Mouse (Mus musculus): ENCODE results near the gene Pla2g4d. TPM values are rescaled to one million over a fixed set of nuclear protein-coding genes. Genes with fewer than 3 reads are reported as not detected.

Gene Pla2g4d
- polyA plus RNA-seq, 1 experiment from 2014 or later, result not detected

GRCm38 (mm10) chr2:120268635-120269034 lies 20.4 kb downstream of the Pla2g4d start:
- DNase-seq (no peak), ATAC-seq (no peak)
- WGBS (ENCODE audit: insufficient replicate concordance), result 5% methylated on average over 9 of the region's 9 CpGs
- H3K27me3 ChIP-seq (ENCODE audit: insufficient read depth, low read length), result no peaks in the 10 kb centered on the region
- no peaks in the 10 kb centered on the region for H3K9me3 ChIP-seq (ENCODE audit: low read length)
- TF ChIP-seq CTCF (IDR thresholded peaks at IDR 0.05; ENCODE audit: low read depth) (peak; percentile 31), EP300 (IDR thresholded peaks at IDR 0.05; ENCODE audit: low read depth) (no peak)
- H3K4me2 ChIP-seq (ENCODE audit: low read depth, low read length), result no peak overlapping the region
- no peak overlapping the region for H3K9ac ChIP-seq (replicated peaks)
- no peak overlapping the region for H3K27ac ChIP-seq (ENCODE audit: low read depth)
- H3K36me3 ChIP-seq (replicated peaks; ENCODE audit: insufficient read depth, low read length), result no peaks in the 10 kb centered on the region
- H3K4me3 ChIP-seq (ENCODE audit: low read depth, low read length), result no peak overlapping the region
- H3K4me1 ChIP-seq (ENCODE audit: insufficient read depth), result no peaks in the 10 kb centered on the region

- H3K9ac ChIP-seq (replicated peaks), result no peak overlapping the region
- no peaks in the 10 kb centered on the region for H3K9me3 ChIP-seq (ENCODE audit: low read length)
- no peaks in the 10 kb centered on the region for H3K27me3 ChIP-seq (ENCODE audit: insufficient read depth, low read length)
- no peak overlapping the region for H3K4me3 ChIP-seq (ENCODE audit: low read depth, low read length)
- WGBS (ENCODE audit: insufficient replicate concordance), result 69% methylated on average over 6 of the region's 6 CpGs
- no peaks in the 10 kb centered on the region for H3K36me3 ChIP-seq (replicated peaks; ENCODE audit: insufficient read depth, low read length)
- H3K4me1 ChIP-seq (ENCODE audit: insufficient read depth), result no peaks in the 10 kb centered on the region
- H3K4me2 ChIP-seq (ENCODE audit: low read depth, low read length), result no peak overlapping the region
- no peak for DNase-seq
- H3K27ac ChIP-seq (ENCODE audit: low read depth), result no peak overlapping the region
- TF ChIP-seq CTCF (IDR thresholded peaks at IDR 0.05; ENCODE audit: low read depth), result 0 out of 2 replicates have a peak, but pooled peaks have one; percentile 15
- TF ChIP-seq EP300 (IDR thresholded peaks at IDR 0.05; ENCODE audit: low read depth), result no peak
- ATAC-seq, result no peak
These were observed 23.5 kb downstream of the Pla2g4d start for GRCm38 (mm10) chr2:120265523-120265922.

GRCm38 (mm10) chr2:120264858-120265257 lies 24.1 kb downstream of the Pla2g4d start:
- Histone ChIP-seq H3K4me3 (ENCODE audit: low read depth, low read length) (no peak overlapping the region), H3K9me3 (ENCODE audit: low read length) (no peaks in the 10 kb centered on the region), H3K4me2 (ENCODE audit: low read depth, low read length) (no peak overlapping the region), H3K36me3 (replicated peaks; ENCODE audit: insufficient read depth, low read length) (no peaks in the 10 kb centered on the region), H3K27ac (ENCODE audit: low read depth) (no peak overlapping the region), H3K9ac (replicated peaks) (no peak overlapping the region), H3K4me1 (ENCODE audit: insufficient read depth) (no peaks in the 10 kb centered on the region), H3K27me3 (ENCODE audit: insufficient read depth, low read length) (no peaks in the 10 kb centered on the region)
- TF ChIP-seq CTCF (IDR thresholded peaks at IDR 0.05; ENCODE audit: low read depth), result no peak
- TF ChIP-seq EP300 (IDR thresholded peaks at IDR 0.05; ENCODE audit: low read depth), result no peak
- DNase-seq (no peak), ATAC-seq (no peak)
- 68% methylated on average over 10 of the region's 10 CpGs for WGBS (ENCODE audit: insufficient replicate concordance)

GRCm38 (mm10) chr2:120262876-120263275 lies 26.1 kb downstream of the Pla2g4d start:
- TF ChIP-seq EP300 (IDR thresholded peaks at IDR 0.05; ENCODE audit: low read depth) (no peak), CTCF (IDR thresholded peaks at IDR 0.05; ENCODE audit: low read depth) (no peak)
- DNase-seq (no peak), ATAC-seq (no peak)
- no peaks in the 10 kb centered on the region for H3K9me3 ChIP-seq (ENCODE audit: low read length)
- H3K27me3 ChIP-seq (ENCODE audit: insufficient read depth, low read length), result no peaks in the 10 kb centered on the region
- WGBS (ENCODE audit: insufficient replicate concordance), result 20% methylated on average over 1 of the region's 1 CpGs
- H3K27ac ChIP-seq (ENCODE audit: low read depth), result no peak overlapping the region
- H3K36me3 ChIP-seq (replicated peaks; ENCODE audit: insufficient read depth, low read length), result no peaks in the 10 kb centered on the region
- H3K9ac ChIP-seq (replicated peaks), result no peak overlapping the region
- no peaks in the 10 kb centered on the region for H3K4me1 ChIP-seq (ENCODE audit: insufficient read depth)
- no peak overlapping the region for H3K4me2 ChIP-seq (ENCODE audit: low read depth, low read length)
- no peak overlapping the region for H3K4me3 ChIP-seq (ENCODE audit: low read depth, low read length)

- 63% methylated on average over 3 of the region's 3 CpGs for WGBS (ENCODE audit: insufficient replicate concordance)
These were observed 27.7 kb downstream of the Pla2g4d start for GRCm38 (mm10) chr2:120261346-120261745.

GRCm38 (mm10) chr2:120256259-120256658 lies 32.7 kb downstream of the Pla2g4d start:
- Histone ChIP-seq H3K27me3 (ENCODE audit: insufficient read depth, low read length) (no peaks in the 10 kb centered on the region), H3K4me1 (ENCODE audit: insufficient read depth) (no peaks in the 10 kb centered on the region), H3K36me3 (replicated peaks; ENCODE audit: insufficient read depth, low read length) (no peaks in the 10 kb centered on the region), H3K9ac (replicated peaks) (no peak overlapping the region), H3K4me3 (ENCODE audit: low read depth, low read length) (no peak overlapping the region), H3K9me3 (ENCODE audit: low read length) (no peaks in the 10 kb centered on the region), H3K4me2 (ENCODE audit: low read depth, low read length) (no peak overlapping the region), H3K27ac (ENCODE audit: low read depth) (no peak overlapping the region)
- ATAC-seq, result no peak
- no peak for DNase-seq
- TF ChIP-seq CTCF (IDR thresholded peaks at IDR 0.05; ENCODE audit: low read depth) (no peak), EP300 (IDR thresholded peaks at IDR 0.05; ENCODE audit: low read depth) (no peak)

More at GRCm38 (mm10) chr2:120261346-120261745, 27.7 kb downstream of the Pla2g4d start:
- DNase-seq, result no peak
- Histone ChIP-seq H3K4me2 (ENCODE audit: low read depth, low read length) (no peak overlapping the region), H3K9ac (replicated peaks) (no peak overlapping the region), H3K4me1 (ENCODE audit: insufficient read depth) (no peaks in the 10 kb centered on the region), H3K4me3 (ENCODE audit: low read depth, low read length) (no peak overlapping the region), H3K9me3 (ENCODE audit: low read length) (no peaks in the 10 kb centered on the region), H3K36me3 (replicated peaks; ENCODE audit: insufficient read depth, low read length) (no peaks in the 10 kb centered on the region), H3K27me3 (ENCODE audit: insufficient read depth, low read length) (no peaks in the 10 kb centered on the region), H3K27ac (ENCODE audit: low read depth) (no peak overlapping the region)
- TF ChIP-seq CTCF (IDR thresholded peaks at IDR 0.05; ENCODE audit: low read depth) (no peak), EP300 (IDR thresholded peaks at IDR 0.05; ENCODE audit: low read depth) (no peak)
- ATAC-seq, result no peak

- TF ChIP-seq CTCF (IDR thresholded peaks at IDR 0.05; ENCODE audit: low read depth) (no peak), EP300 (IDR thresholded peaks at IDR 0.05; ENCODE audit: low read depth) (no peak)
- H3K9ac ChIP-seq (replicated peaks), result no peak overlapping the region
These were observed 36.4 kb downstream of the Pla2g4d start for GRCm38 (mm10) chr2:120252644-120253043.

More at GRCm38 (mm10) chr2:120252644-120253043, 36.4 kb downstream of the Pla2g4d start:
- Histone ChIP-seq H3K4me3 (ENCODE audit: low read depth, low read length) (no peak overlapping the region), H3K27ac (ENCODE audit: low read depth) (no peak overlapping the region), H3K4me2 (ENCODE audit: low read depth, low read length) (no peak overlapping the region), H3K9me3 (ENCODE audit: low read length) (no peaks in the 10 kb centered on the region), H3K4me1 (ENCODE audit: insufficient read depth) (no peaks in the 10 kb centered on the region), H3K36me3 (replicated peaks; ENCODE audit: insufficient read depth, low read length) (no peaks in the 10 kb centered on the region), H3K27me3 (ENCODE audit: insufficient read depth, low read length) (no peaks in the 10 kb centered on the region)
- WGBS (ENCODE audit: insufficient replicate concordance), result 57% methylated on average over 6 of the region's 6 CpGs
- DNase-seq (no peak), ATAC-seq (no peak)

Measured in liver, postnatal 0 days (tissue).